Mouse (Mus musculus) kidney, adult 2 months (tissue): ENCODE data around the gene Csf2rb.
A peak's percentile ranks its signal among the peaks of the same experiment; 100 is the strongest.

Source experiments
- CTCF ChIP-seq: fragments of 200-500 bp; conservative IDR thresholded peaks from 2 replicates; pipeline ENCODE4 v1.5.1; 2011; ENCODE audit warnings: low read depth, mild to moderate bottlenecking, control low read depth, low read length, moderate library complexity, mixed read lengths; ENCODE audit not compliant: insufficient read depth, insufficient read length
- POLR2A ChIP-seq: fragments of 200-500 bp; IDR thresholded peaks from one replicate; pipeline ENCODE4 v1.6.1; 2011; ENCODE audit warnings: low read depth, low read length, control low read depth

- TF ChIP-seq CTCF (peak; percentile 83), POLR2A (no peak)
These were observed 43.4 kb downstream of the Csf2rb start for GRCm38 (mm10) chr15:78368926-78369346.
